Mouse (Mus musculus): Measurements from ENCODE around the gene Sptan1. TPM values are rescaled to one million over a fixed set of nuclear protein-coding genes. Genes with fewer than 3 reads are reported as not detected.
"Not testable (repeated sequence)": the region's sequence is repeated elsewhere in the genome, so short reads cannot be mapped to it uniquely, and the experiment has no call there.

The Sptan1 gene
- polyA plus RNA-seq, 1 experiment from 2014 or later = 238 TPM

DNA sequence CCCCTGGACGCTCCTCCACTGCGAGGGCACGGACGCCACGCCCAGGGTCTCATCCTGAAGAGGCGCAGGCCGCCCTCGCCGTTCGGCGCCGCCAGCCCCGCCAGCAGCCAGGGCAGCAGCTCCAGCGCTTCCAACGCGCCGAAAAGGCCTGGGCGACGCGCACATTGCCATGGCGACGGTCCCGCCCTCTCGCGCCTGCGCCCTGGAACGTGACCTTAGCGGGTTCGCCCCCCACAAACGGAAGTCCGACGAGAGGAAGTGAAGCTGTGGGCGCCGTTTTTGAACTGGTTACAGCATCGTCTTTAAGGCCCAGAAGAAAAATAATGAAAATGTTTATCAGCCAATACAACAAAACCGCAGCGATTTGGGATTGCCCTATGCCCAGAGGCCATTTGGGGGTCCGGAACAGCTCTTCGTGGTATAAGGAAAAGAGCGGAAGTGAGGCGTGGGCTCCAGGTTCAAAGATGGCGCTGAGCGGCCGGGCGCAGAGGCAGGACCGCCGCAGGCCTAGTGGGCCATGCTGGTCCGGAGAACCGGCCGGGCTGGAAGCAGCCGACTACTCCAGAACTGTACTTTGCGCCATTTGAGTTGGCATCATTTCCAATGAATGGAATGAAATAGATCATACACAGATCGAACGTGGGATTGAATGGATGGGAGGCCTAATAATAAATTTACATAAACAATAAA is 83.5 kb downstream of the Sptan1 start, which contains the start of gene Wdr34:
TSS of gene Wdr34 (minus strand) at position 183 of the 690 bp plus-strand sequence.
- no peaks in the 10 kb centered on the region; the same call in 1 of the 2 replicates for H3K27me3 ChIP-seq (replicated peaks)
- peak within 1 kb of the TSS; percentile 78 for H3K9ac ChIP-seq
- H3K4me3 ChIP-seq = peak within 1 kb of the TSS; percentile 88
- peaks cover 12% of the 10 kb centered on the region for H3K4me1 ChIP-seq
- H3K4me2 ChIP-seq = peak within 1 kb of the TSS; percentile 66
- H3K36me3 ChIP-seq (replicated peaks) = 0 out of 2 replicates have a peak, but pooled peaks cover 7% of the 10 kb centered on the region
- peak within 1 kb of the TSS; percentile 99 for H3K27ac ChIP-seq
- WGBS = under 1% methylated on average over 54 of the region's 54 CpGs
- ATAC-seq (replicated peaks) = peak; percentile 94
- no peaks in the 10 kb centered on the region for H3K9me3 ChIP-seq

DNA sequence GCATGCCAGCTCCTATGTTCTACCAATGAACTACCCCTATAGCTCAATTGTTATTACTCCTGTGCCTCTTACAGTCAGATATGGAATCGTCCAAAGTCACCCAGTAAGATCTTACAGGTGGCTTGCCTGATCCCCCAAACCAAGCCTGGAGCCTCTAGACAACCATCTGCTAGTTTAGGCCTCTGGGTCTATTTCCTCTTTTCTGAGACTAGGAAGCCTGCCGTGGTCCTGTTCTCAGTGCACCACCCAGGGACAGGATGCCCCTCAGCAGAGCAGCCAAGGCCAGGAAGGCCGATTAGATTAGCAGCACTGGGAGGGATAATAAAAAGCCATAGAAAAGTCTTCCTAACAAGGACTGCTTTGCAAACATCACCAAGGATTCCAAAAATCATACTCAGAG is 84.5 kb downstream of the Sptan1 start:
- Histone ChIP-seq H3K27ac (no peak overlapping the region), H3K4me1 (peaks cover 12% of the 10 kb centered on the region), H3K27me3 (replicated peaks) (no peaks in the 10 kb centered on the region; the same call in 1 of the 2 replicates), H3K36me3 (replicated peaks) (0 out of 2 replicates have a peak, but pooled peaks cover 4% of the 10 kb centered on the region), H3K9me3 (no peaks in the 10 kb centered on the region), H3K4me2 (no peak overlapping the region), H3K4me3 (no peak overlapping the region), H3K9ac (no peak overlapping the region)
- WGBS = 94% methylated on average over 3 of the region's 3 CpGs
- ATAC-seq (replicated peaks) = no peak

DNA sequence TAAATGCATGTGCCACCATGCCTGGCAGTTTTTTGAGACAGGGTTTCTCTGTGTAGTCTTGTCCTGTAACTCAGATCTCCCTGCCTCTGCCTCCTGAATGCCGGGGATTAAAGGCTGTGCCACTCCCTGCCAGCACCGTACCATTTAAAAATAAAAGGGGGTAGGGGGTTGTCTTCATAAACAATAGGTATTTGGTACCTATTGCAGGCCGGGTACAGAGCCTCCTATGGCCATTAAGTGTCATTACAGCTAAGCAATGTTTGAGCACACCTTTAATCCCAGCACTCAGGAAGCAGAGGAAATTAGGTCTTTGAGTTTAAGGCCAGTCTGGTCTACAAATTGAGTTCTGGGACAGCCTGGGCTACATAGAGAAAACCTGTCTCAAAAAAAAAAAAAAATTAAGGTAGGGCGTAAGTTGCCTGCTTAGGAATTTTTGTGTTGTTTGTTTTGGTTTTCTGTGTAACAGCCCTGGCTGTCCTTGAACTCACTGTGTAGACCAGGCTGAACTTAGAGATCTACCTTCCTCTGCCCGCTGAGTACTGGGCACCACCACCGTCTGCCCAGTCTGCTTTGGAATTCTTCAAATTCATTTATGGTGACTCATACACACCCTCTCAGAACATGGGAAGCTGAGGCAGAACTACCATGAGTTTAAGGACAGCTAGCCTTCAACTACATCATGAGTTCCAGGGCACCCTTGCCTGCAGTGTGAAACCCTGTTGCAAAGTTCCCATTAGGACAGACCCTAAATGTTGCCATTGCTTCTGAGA is 86.8 kb downstream of the Sptan1 start:
- no peak for ATAC-seq (replicated peaks)
- Histone ChIP-seq H3K27me3 (replicated peaks) (no peaks in the 10 kb centered on the region; the same call in 1 of the 2 replicates), H3K36me3 (replicated peaks) (no peaks in the 10 kb centered on the region), H3K4me1 (peaks cover 10% of the 10 kb centered on the region), H3K4me2 (no peak overlapping the region), H3K9me3 (no peaks in the 10 kb centered on the region), H3K9ac (no peak overlapping the region), H3K27ac (no peak overlapping the region), H3K4me3 (no peak overlapping the region)
- WGBS = 44% methylated on average over 6 of the region's 6 CpGs

DNA sequence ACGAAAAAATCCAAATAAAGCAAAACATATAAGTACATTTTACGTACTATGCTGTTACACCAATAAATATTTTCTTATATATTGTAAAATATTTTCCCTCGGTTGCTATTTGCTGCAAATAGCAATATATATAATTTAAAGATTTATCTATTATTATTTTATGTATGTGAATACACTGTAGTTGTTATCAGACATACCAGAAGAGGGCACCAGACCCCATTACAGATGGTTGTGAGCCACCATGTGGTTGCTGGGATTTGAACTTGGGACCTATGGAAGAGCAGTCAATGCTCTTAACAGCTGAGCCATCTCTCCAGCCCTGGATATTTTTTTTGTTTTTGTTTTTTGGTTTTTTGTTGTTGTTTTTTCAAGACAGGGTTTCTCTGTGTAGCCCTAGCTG is 90.0 kb downstream of the Sptan1 start:
- not testable (repeated sequence) for H3K4me3 ChIP-seq; H3K36me3 ChIP-seq (replicated peaks); H3K4me1 ChIP-seq; H3K27me3 ChIP-seq (replicated peaks); H3K27ac ChIP-seq; ATAC-seq (replicated peaks); H3K9ac ChIP-seq; H3K4me2 ChIP-seq; H3K9me3 ChIP-seq
- WGBS = 92% methylated on average over 3 of the region's 3 CpGs

DNA sequence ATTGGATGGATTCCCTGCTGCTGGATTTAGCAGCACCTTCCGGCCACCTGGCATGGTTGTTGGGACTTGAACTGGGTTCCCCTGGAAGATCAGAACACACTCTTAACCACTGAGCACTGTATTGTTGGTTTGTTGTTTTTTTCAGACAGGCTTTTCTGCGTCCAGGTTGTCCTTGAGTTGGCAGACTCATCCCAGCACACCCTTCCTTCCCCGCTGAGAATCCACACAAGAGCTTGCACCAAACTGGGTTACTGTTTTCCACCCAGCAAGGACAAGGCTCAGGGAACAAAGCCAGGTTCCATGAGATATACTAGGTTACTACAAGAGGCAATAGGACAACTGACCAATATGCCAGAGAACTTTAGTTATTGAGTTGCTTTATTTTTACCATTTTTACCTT is 91.4 kb downstream of the Sptan1 start:
- H3K36me3 ChIP-seq (replicated peaks) = no peaks in the 10 kb centered on the region

DNA sequence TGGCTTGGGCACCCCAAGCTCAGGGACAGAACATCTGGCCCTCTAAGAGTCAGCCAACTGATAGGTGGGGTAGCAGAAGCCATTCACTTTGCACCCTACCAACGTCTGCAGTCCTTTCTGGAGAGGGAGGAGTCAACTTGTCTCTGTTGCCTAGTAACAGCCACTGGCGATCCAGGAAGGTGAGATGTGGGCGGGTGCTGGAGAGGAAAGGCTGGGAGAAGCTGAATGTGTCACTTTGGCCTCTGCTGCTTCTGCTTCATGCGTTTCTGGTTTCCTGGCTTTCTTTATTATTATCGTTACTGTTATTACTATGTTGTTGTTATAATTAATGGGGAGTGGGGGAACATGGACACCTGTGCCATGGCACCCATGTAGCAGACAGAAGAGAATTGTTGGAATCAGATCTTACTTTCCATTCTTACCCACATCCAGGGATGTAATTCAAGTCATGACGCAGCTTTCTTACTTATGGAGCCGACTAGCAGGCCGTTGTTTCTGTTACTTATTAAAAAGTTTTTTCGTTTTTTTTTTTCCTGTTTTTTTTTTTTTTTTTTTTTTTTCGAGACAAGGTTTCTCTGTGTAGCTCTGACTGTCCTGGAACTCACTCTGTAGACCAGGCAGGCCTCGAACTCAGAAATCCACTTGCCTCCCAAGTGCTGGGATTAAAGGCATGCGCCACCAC is 92.0 kb downstream of the Sptan1 start, which contains the start of gene Set:
TSS of gene Set (plus strand) at position 156 of the 682 bp plus-strand sequence.
- Histone ChIP-seq H3K4me1 (peaks cover 8% of the 10 kb centered on the region), H3K9me3 (no peaks in the 10 kb centered on the region), H3K4me3 (no peak within 1 kb of the TSS), H3K27ac (no peak within 1 kb of the TSS), H3K4me2 (no peak within 1 kb of the TSS), H3K27me3 (replicated peaks) (no peaks in the 10 kb centered on the region; the same call in 1 of the 2 replicates), H3K9ac (no peak within 1 kb of the TSS), H3K36me3 (replicated peaks) (no peaks in the 10 kb centered on the region)
- ATAC-seq (replicated peaks) = no peak
- 43% methylated on average over 12 of the region's 12 CpGs for WGBS

More for the DNA sequence above, 91.4 kb downstream of the Sptan1 start:
- Histone ChIP-seq H3K4me2 (no peak overlapping the region), H3K9me3 (no peaks in the 10 kb centered on the region), H3K9ac (no peak overlapping the region), H3K27ac (no peak overlapping the region), H3K4me3 (no peak overlapping the region), H3K4me1 (peaks cover 4% of the 10 kb centered on the region), H3K27me3 (replicated peaks) (no peaks in the 10 kb centered on the region; the same call in 1 of the 2 replicates)
- WGBS = 80% methylated on average over 3 of the region's 3 CpGs
- ATAC-seq (replicated peaks) = no peak

DNA sequence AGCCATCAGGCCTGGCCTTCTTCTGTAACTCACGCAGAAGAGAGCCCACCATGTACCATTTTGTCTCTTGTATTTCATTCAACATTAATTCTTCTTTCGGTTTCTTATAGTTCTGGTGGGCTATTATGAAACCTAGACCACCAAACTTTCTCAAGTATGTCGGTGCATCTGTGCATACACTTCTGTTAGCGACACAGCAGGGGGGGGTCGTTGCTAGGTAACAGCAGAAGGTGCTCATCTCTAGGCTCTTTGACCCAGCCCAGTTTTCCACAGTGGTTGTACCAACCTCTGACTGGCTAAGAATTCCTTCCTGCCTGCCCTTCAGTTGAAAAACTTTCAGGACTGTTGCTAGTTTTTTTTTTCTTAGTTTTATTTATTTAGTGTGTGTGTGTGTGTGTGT is 93.1 kb downstream of the Sptan1 start:
- Histone ChIP-seq H3K4me2 (no peak overlapping the region), H3K9me3 (no peaks in the 10 kb centered on the region), H3K9ac (no peak overlapping the region), H3K4me3 (no peak overlapping the region), H3K27ac (no peak overlapping the region), H3K27me3 (replicated peaks) (no peaks in the 10 kb centered on the region; the same call in 1 of the 2 replicates), H3K4me1 (peaks cover 19% of the 10 kb centered on the region), H3K36me3 (replicated peaks) (no peaks in the 10 kb centered on the region)
- 32% methylated on average over 5 of the region's 5 CpGs for WGBS
- no peak for ATAC-seq (replicated peaks)

DNA sequence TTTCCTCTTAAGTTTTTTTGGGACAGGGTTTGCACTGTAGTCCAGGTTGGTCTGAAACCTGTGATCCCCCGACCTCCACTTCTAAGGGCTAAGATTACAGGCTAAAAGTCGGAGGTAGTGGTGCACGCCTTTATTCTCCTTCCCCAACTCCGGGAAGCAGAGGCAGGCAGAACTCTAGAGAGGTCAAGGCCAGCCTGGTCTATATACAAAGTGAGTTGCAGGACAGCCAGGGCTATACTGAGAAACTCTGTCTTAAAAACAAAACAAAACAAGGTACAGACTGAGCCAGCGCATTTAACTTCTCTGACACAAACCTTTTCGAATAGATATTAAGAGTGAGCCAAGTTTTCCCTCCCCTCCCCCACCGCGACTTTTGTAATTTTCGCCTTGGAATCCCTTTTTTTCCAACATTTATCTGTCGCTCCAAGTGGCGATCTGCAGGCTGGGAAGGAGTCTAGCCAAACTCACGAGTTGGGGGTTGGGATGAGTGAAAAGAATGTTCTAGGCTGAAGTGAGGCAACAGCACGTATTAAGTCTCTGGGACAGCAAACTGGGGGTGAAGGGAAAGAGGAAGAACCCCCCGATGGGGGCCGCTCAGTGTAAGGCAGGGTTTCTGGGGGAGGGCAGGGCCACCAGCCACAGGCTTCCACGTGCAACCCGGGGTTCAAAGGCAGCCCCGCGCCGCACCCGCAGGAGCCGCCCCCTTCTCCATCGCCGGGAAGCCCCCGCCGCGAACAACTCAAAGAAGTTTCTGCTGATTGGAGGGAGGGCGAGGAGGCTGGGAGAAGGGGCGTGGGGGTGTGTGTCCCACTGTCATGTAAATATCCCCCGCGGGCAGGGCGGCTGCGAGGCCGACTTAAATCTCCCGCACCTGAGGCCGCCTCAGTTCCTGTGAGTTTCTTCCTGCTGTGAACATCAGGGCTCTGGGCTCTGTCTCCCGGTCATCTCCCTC is 96.1 kb downstream of the Sptan1 start:
- WGBS = 9% methylated on average over 34 of the region's 37 CpGs
- no peaks in the 10 kb centered on the region for H3K36me3 ChIP-seq (replicated peaks)
- H3K4me1 ChIP-seq = peaks cover 27% of the 10 kb centered on the region
- peak overlapping the region; percentile 48 for H3K4me3 ChIP-seq
- H3K27me3 ChIP-seq (replicated peaks) = no peaks in the 10 kb centered on the region
- H3K4me2 ChIP-seq = peak overlapping the region; percentile 97
- no peak for ATAC-seq (replicated peaks)
- peak overlapping the region; percentile 44 for H3K9ac ChIP-seq
- H3K9me3 ChIP-seq = no peaks in the 10 kb centered on the region
- H3K27ac ChIP-seq = peak overlapping the region; percentile 57

DNA sequence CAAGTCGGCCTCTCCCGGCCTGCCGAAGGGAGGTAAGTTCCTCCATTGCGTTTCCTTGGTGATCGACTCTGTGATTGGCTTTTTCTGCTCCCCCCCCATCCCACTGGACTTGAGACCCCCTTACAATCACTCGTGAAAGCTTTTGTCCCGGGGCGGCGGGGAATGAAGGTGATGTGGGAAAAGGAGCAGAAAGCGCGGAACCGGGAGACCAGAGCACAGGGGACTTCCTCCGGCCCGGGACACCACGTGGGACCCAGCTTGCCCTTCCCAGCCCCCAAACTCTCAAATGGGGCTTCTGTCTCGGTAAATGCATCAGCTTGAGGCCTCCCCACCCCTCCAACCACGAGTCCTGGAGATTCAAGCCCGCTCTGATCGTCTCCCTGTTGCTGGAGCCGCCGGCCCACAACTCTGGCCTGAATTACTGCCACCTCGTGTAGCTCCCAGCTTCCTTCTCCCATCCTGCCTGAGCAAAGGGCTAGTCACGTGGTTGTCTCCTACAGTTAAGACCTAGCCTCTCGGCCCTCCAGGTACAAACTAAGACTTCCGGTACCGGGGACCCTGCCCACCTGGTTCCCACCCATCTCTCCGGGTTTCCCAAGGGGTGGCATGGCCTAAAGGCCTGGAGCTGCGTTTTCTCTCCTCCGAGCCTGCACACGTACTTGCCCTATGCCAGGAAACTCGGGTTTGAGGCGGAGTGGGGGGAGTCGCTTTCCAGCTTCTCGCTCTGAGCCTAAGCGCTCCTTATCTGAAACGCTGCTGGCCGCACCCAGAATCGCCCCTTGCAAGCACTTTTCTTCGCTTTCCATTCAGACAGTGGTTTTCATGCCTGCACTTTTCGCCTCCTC is 97.1 kb downstream of the Sptan1 start:
- Histone ChIP-seq H3K9me3 (no peaks in the 10 kb centered on the region), H3K4me1 (peaks cover 27% of the 10 kb centered on the region), H3K27ac (peak overlapping the region; percentile 57), H3K4me3 (peak overlapping the region; percentile 48), H3K36me3 (replicated peaks) (no peaks in the 10 kb centered on the region), H3K27me3 (replicated peaks) (no peaks in the 10 kb centered on the region), H3K4me2 (peak overlapping the region; percentile 97), H3K9ac (peak overlapping the region; percentile 44)
- ATAC-seq (replicated peaks) = no peak; the same call in 1 of the 2 replicates
- under 1% methylated on average over 40 of the region's 40 CpGs for WGBS

DNA sequence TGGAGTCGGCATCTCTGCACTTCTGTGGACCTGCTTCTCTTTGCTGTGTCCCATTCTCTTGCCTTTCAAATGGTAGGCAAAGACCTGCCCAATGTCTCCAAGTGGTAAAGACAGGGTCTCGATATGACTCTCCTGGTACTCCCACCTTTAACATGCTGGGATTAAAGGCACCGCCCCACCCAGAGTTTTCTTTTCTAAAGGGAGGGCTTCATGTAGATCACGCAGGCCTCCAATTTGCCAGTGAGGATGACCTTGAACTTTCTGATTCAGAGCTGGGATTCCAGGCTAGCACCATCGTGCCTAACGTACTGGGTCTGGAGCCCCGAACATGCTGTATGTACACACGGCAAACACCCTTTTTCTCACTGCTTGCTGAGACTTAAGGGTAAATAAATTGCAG is 97.9 kb downstream of the Sptan1 start:
- Histone ChIP-seq H3K36me3 (replicated peaks) (no peaks in the 10 kb centered on the region), H3K27ac (peak overlapping the region; percentile 57), H3K4me1 (peaks cover 33% of the 10 kb centered on the region), H3K9me3 (no peaks in the 10 kb centered on the region), H3K4me2 (peak overlapping the region; percentile 97), H3K27me3 (replicated peaks) (no peaks in the 10 kb centered on the region), H3K9ac (peak overlapping the region; percentile 44; the same call in 1 of the 2 replicates), H3K4me3 (peak overlapping the region; percentile 48)
- 5% methylated on average over 8 of the region's 8 CpGs for WGBS
- ATAC-seq (replicated peaks) = no peak

Data from midbrain, embryonic 15.5 days (tissue).